Mouse (Mus musculus) lung, postnatal 0 days (tissue): ENCODE measurements around the gene Klkb1. TPM values are rescaled to one million over a fixed set of nuclear protein-coding genes. Genes with fewer than 3 reads are reported as not detected.

ENCODE experiments used
- ATAC-seq: fragments of 200-750 bp; cut with Nextera tagmentation; 2 replicates; pipeline ENCODE4 v1.8.0; 2017; ENCODE audit warnings: moderate library complexity
- DNase-seq: peaks from one replicate; pipeline ENCODE4 v3.0.0-alpha.2; 2016; ENCODE audit warnings: low spot score
- H3K27ac ChIP-seq: fragments of 300-500 bp; sonication (generic); 2 replicates; pipeline ENCODE4 v1.5.1; 2014; ENCODE audit warnings: antibody characterized with exemption, mild to moderate bottlenecking, low read length, mixed read lengths
- H3K27me3 ChIP-seq: fragments of 300-500 bp; sonication (generic); replicated peaks from 2 replicates; pipeline ENCODE4 v1.6.1; 2014; ENCODE audit warnings: low read length, mixed read lengths; ENCODE audit not compliant: insufficient read depth
- H3K36me3 ChIP-seq: fragments of 300-500 bp; sonication (generic); 2 replicates; pipeline ENCODE4 v1.6.1; 2014; ENCODE audit warnings: low read length, mixed read lengths; ENCODE audit not compliant: insufficient read depth
- H3K4me1 ChIP-seq: fragments of 300-500 bp; sonication (generic); 2 replicates; pipeline ENCODE4 v1.6.1; 2014; ENCODE audit warnings: antibody characterized with exemption, low read depth, low read length, mixed read lengths; ENCODE audit not compliant: insufficient read depth
- H3K4me2 ChIP-seq: fragments of 300-500 bp; sonication (generic); replicated peaks from 2 replicates; pipeline ENCODE4 v1.6.1; 2014; ENCODE audit warnings: low read depth, mild to moderate bottlenecking, low read length, moderate library complexity, mixed read lengths
- H3K4me3 ChIP-seq: fragments of 300-500 bp; sonication (generic); 2 replicates; pipeline ENCODE4 v1.5.1; 2014; ENCODE audit warnings: low read depth, low read length
- H3K9ac ChIP-seq: fragments of 300-500 bp; sonication (generic); replicated peaks from 2 replicates; pipeline ENCODE4 v1.6.1; 2014; ENCODE audit warnings: low read depth, mild to moderate bottlenecking
- H3K9me3 ChIP-seq: fragments of 300-500 bp; sonication (generic); 2 replicates; pipeline ENCODE4 v1.6.1; 2016; ENCODE audit warnings: low read length, mixed read lengths
- CTCF ChIP-seq: IDR thresholded peaks from 2 replicates; pipeline ENCODE4 v1.5.1; 2016; ENCODE audit warnings: antibody characterized with exemption, mild to moderate bottlenecking
- EP300 ChIP-seq: IDR thresholded peaks from 2 replicates; pipeline ENCODE4 v1.6.1; 2016; ENCODE audit warnings: antibody characterized with exemption, mild to moderate bottlenecking, control low read depth
- WGBS: fragments of 180-500 bp; shearing (Covaris S2); extraction: QIAGEN DNeasy Blood & Tissue Kit; methylation state at CpG from one replicate; pipeline ENCODE4 v1.1.7; 2014; 5-methylcytosine and 5-hydroxymethylcytosine counted together
- polyA plus RNA-seq: library from polyadenylated mRNA; unstranded; fragments of >200 nt; fragmentation: Nextera tagmentation; extraction: Ambion mirVana; gene quantifications from 2 replicates; pipeline ENCODE4 v1.2.1, GENCODE M21; 2015

The Klkb1 gene
- polyA plus RNA-seq, 1 experiment from 2014 or later, result 0.25 TPM

DNA sequence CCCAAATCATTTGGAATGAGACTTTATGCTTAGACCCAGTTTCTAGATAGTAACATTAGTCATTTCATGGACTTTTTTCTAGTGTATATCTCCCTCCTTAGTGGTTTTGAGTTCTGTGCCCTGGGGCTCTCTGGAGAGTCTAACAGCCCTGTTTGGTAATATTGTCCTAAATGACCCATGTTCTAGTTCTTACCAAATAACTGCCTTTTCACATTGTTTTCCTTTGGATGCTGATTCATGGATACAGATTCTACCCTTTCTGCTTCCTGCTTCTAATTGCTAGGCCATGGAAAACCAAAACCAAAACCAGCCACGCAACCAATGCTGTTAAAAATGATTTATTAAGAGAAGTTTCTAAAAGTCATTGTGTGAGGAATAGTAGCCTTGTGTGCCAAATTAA, 10.8 kb upstream of the Klkb1 start:
- no peak overlapping the region for H3K27ac ChIP-seq
- no peak overlapping the region for H3K4me2 ChIP-seq
- H3K4me3 ChIP-seq, result no peak overlapping the region
- no peaks in the 10 kb centered on the region for H3K36me3 ChIP-seq
- TF ChIP-seq CTCF, result no peak
- TF ChIP-seq EP300, result no peak
- no peak for DNase-seq
- no peaks in the 10 kb centered on the region for H3K9me3 ChIP-seq
- 84% methylated on average over 1 of the region's 1 CpGs for WGBS
- no peak overlapping the region for H3K9ac ChIP-seq
- ATAC-seq, result no peak
- H3K27me3 ChIP-seq, result no peaks in the 10 kb centered on the region
- no peaks in the 10 kb centered on the region for H3K4me1 ChIP-seq

DNA sequence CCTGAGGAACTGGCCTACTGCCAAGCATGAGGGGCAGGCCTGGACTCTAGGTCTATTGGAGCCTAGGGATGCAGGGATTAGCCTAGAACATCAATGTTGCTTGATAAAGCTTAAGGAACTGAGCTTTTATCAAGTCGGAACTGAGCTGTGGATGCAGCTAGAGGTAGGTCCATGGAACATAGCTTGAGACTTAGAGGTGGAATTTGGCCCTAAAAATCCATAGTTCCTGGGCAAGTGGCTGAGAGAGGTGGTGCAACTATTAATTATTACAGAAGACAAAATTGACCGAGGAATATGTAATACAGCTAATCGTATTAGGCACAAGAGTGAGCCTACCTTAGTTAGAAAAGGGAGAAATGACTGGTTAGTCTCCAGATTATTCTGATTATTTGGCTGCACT, 9.7 kb upstream of the Klkb1 start:
- no peak overlapping the region for H3K4me2 ChIP-seq
- no peaks in the 10 kb centered on the region for H3K36me3 ChIP-seq
- no peak for DNase-seq
- H3K9me3 ChIP-seq, result no peaks in the 10 kb centered on the region
- no peak overlapping the region for H3K9ac ChIP-seq
- 83% methylated on average over 3 of the region's 3 CpGs for WGBS
- no peak overlapping the region for H3K27ac ChIP-seq
- no peak for TF ChIP-seq EP300
- TF ChIP-seq CTCF, result no peak
- no peak overlapping the region for H3K4me3 ChIP-seq
- no peaks in the 10 kb centered on the region for H3K4me1 ChIP-seq
- no peaks in the 10 kb centered on the region for H3K27me3 ChIP-seq
- no peak for ATAC-seq

GRCm38 (mm10) chr8:45302390-45302789, 7.7 kb upstream of the Klkb1 start:
- no peak overlapping the region for H3K4me3 ChIP-seq
- H3K4me1 ChIP-seq, result no peaks in the 10 kb centered on the region

DNA sequence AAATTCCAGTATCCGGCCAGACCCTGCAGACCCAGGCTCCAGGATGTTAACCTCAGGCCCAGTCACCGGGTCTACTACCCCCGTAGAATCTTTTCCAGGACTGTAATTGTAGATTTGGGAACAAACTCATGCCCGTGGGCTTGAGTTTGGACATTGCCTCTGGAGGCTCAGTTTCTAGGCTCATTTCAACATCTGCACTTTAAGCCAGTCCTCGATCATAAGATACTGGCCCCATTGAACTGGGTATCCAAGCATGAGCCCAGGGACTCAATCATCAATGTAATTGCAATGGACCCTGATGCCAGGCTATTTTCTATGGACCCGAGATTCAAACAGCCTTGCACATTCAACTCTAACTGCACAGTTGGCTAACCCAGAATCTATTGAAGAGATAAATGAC, 617 bp upstream of the Klkb1 start:
- Histone ChIP-seq H3K27ac (no peak overlapping the region), H3K4me2 (no peak overlapping the region), H3K4me3 (no peak overlapping the region), H3K27me3 (no peaks in the 10 kb centered on the region), H3K4me1 (no peaks in the 10 kb centered on the region), H3K36me3 (no peaks in the 10 kb centered on the region), H3K9ac (no peak overlapping the region), H3K9me3 (no peaks in the 10 kb centered on the region)
- TF ChIP-seq EP300, result no peak
- no peak for TF ChIP-seq CTCF
- WGBS, result 75% methylated on average over 6 of the region's 6 CpGs
- ATAC-seq (no peak), DNase-seq (no peak)

More at GRCm38 (mm10) chr8:45302390-45302789, 7.7 kb upstream of the Klkb1 start:
- no peaks in the 10 kb centered on the region for H3K27me3 ChIP-seq
- H3K4me2 ChIP-seq, result no peak overlapping the region
- H3K9ac ChIP-seq, result no peak overlapping the region
- no peaks in the 10 kb centered on the region for H3K36me3 ChIP-seq
- no peak overlapping the region for H3K27ac ChIP-seq
- 84% methylated on average over 8 of the region's 8 CpGs for WGBS
- DNase-seq (no peak), ATAC-seq (no peak)
- TF ChIP-seq CTCF (no peak), EP300 (no peak)
- H3K9me3 ChIP-seq, result no peaks in the 10 kb centered on the region

- Histone ChIP-seq H3K27me3 (no peaks in the 10 kb centered on the region), H3K27ac (no peak overlapping the region), H3K36me3 (no peaks in the 10 kb centered on the region), H3K9me3 (no peaks in the 10 kb centered on the region), H3K9ac (no peak overlapping the region), H3K4me3 (no peak overlapping the region), H3K4me2 (no peak overlapping the region), H3K4me1 (no peaks in the 10 kb centered on the region)
- 84% methylated on average over 2 of the region's 2 CpGs for WGBS
- ATAC-seq (no peak), DNase-seq (no peak)
- no peak for TF ChIP-seq EP300
- no peak for TF ChIP-seq CTCF
These were observed 2.9 kb downstream of the Klkb1 start for GRCm38 (mm10) chr8:45291790-45292189.

DNA sequence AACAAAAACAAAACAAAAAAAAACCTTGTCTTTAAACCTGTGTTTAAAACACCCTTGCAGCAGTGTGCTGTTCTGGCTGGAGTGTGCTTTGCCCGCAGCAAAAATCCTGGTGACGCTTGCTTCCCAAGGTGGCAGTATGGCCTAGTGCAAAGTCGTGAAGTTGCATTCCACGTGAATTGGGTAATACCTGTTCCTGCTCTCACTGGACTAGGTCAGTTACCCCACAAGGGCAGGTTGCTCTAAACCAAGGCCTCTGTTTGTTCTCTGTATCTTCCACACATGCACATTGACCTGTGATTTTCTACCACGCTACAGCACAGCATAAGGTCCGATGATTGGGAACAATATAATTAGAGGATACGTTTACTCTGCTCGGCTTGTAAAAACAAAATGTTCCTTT, 13.0 kb downstream of the Klkb1 start:
- no peak for TF ChIP-seq EP300
- no peak for TF ChIP-seq CTCF
- no peak overlapping the region for H3K4me2 ChIP-seq
- H3K4me3 ChIP-seq, result no peak overlapping the region
- H3K9ac ChIP-seq, result no peak overlapping the region
- no peaks in the 10 kb centered on the region for H3K36me3 ChIP-seq
- no peaks in the 10 kb centered on the region for H3K4me1 ChIP-seq
- no peaks in the 10 kb centered on the region for H3K27me3 ChIP-seq
- no peak overlapping the region for H3K27ac ChIP-seq
- WGBS, result 68% methylated on average over 8 of the region's 8 CpGs
- no peaks in the 10 kb centered on the region for H3K9me3 ChIP-seq
- DNase-seq (peak; percentile 54), ATAC-seq (peak; percentile 72)

DNA sequence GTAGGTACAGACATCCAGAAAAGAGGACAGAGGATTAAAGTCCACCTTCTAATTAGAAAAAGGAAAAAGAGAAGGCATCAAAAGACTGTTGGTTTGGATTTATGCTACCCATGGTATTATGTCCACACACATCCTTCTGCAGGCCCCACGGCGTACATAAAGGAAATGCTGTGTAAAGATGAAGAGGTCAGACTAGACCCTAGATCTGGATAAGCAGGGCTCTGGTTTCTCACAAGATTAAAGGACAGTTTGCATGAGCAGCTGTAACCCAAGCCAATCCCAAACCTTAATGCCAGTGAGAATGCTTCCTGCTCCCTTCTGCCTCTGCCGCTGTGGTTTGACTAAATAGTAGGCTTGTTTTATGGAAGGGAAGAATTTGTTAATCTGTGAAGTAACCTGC, 17.2 kb downstream of the Klkb1 start:
- no peak for ATAC-seq
- WGBS, result 62% methylated on average over 3 of the region's 3 CpGs
- no peaks in the 10 kb centered on the region for H3K36me3 ChIP-seq
- no peak overlapping the region for H3K4me2 ChIP-seq
- H3K9me3 ChIP-seq, result no peaks in the 10 kb centered on the region
- no peak for DNase-seq
- no peak overlapping the region for H3K4me3 ChIP-seq
- H3K9ac ChIP-seq, result no peak overlapping the region
- TF ChIP-seq CTCF (no peak), EP300 (no peak)
- H3K27me3 ChIP-seq, result no peaks in the 10 kb centered on the region
- H3K4me1 ChIP-seq, result no peaks in the 10 kb centered on the region
- H3K27ac ChIP-seq, result no peak overlapping the region
